Comparison of ENCODE assay signal across 14 mouse cellular contexts in the genomic region with DNA sequence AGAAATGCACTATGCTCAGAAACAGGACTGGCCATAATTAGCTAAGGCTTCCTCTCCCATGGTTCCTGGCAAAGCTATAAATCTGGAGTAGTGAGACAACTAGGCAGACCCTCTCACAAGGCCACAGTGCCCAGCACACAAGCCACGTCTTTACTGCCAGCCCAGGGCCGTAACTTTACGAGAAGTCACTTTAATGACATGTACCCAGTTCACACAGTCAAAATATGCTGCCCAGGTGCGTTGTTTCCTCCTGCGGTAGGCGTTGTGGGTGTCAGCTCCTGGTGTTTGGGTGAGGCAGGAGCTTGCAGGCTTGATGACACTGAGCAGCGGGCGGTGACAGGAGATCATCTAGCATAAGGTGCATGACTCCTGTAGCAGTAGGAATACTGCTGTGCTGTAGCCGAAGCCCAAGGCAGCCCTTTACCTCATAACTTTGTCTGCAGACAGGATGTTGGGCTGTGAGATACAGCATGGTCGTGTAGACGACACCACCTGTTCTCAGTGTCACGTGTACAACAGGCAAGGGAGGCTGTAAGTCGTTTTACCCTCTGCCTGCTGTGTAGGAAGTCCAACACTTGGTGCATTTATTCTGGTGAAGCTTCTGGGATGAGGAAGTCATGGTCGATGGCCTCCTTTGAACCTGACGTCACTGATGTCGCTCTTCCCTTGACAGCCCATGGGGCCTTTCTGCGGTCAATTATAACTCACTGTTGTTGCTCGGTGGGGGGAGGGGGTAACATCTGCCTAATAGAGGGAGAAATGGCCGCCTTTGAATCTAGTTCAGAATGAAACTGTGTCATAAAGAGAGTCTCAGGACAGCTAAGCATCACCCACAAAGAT. TPM values are rescaled to one million over a fixed set of nuclear protein-coding genes. Genes with fewer than 3 reads are reported as not detected.
DNase-seq lines count a peak whose midpoint lies in the region; ATAC-seq and TF ChIP-seq lines count a peak whose summit lies in the region.
"Had no signal": no experiment of that assay in that cellular context is flagged by ENCODE, and none has a peak within 500 bp of the region (broad histone marks: within the 10 kb centered on the region; RNA-seq: fewer than 3 reads in every experiment).

No protein-coding gene starts in this region.

- 83% methylated on average over 19 of the region's 19 CpGs for WGBS in liver, adult 2 months
- WGBS in spleen, adult 2 months = 14% methylated on average over 19 of the region's 19 CpGs
- 76% methylated on average over 19 of the region's 19 CpGs for WGBS in midbrain, embryonic 15.5 days

- H3K79me2 ChIP-seq in CH12.LX (replicated peaks; ENCODE audit: control insufficient read depth, extremely low read depth, insufficient read depth, poor library complexity, severe bottlenecking) = no peaks in the 10 kb centered on the region
- no peaks in the 10 kb centered on the region for H3K79me2 ChIP-seq in liver, adult 2 months (ENCODE audit: control insufficient read depth, insufficient read depth, low read length)

- TF ChIP-seq RAD21 in CH12.LX (IDR thresholded peaks at IDR 0.05; ENCODE audit: low read depth, low read length) = no peak

- H3K9me3 ChIP-seq in CH12.LX (replicated peaks; ENCODE audit: low read length) = no peaks in the 10 kb centered on the region
- H3K9me3 ChIP-seq in midbrain, embryonic 15.5 days = no peaks in the 10 kb centered on the region
- H3K9me3 ChIP-seq: hindbrain, embryonic 15.5 days; lung, embryonic 15.5 days; neural tube, embryonic 13.5 days had no signal

- H3K4me1 ChIP-seq in CH12.LX (ENCODE audit: control insufficient read depth in 1 of 2, insufficient read depth in 2 of 2) = peaks cover 24 to 61% of the 10 kb centered on the region in 2 experiments
- no peaks in the 10 kb centered on the region for H3K4me1 ChIP-seq in liver, adult 2 months (ENCODE audit: control insufficient read depth, insufficient read depth, low read length)
- peaks cover 17% of the 10 kb centered on the region for H3K4me1 ChIP-seq in spleen, adult 2 months (ENCODE audit: control insufficient read depth, insufficient read depth, insufficient read length)
- peaks cover 5% of the 10 kb centered on the region for H3K4me1 ChIP-seq in midbrain, embryonic 15.5 days
- H3K4me1 ChIP-seq: hindbrain, embryonic 15.5 days had no signal

- H3K9ac ChIP-seq in CH12.LX (ENCODE audit: insufficient read depth, low read depth) = no peak overlapping the region
- H3K9ac ChIP-seq in liver, adult 2 months (ENCODE audit: low read depth, low read length) = no peak overlapping the region
- H3K9ac ChIP-seq in midbrain, embryonic 15.5 days = no peak overlapping the region
- H3K9ac ChIP-seq: hindbrain, embryonic 15.5 days; lung, embryonic 15.5 days; neural tube, embryonic 13.5 days had no signal

- ATAC-seq in midbrain, embryonic 15.5 days (replicated peaks) = no peak

- dilution Hi-C loops in CH12.LX (cut with MboI; ENCODE audit: extremely low pct_ligation_motif_present, extremely low pct_unique_long_range_greater_than_20kb, low sequenced_read_pairs) = no loop called here

- peak overlapping the region in 2 of 3 experiments; percentile 3 to 24 for H3K4me3 ChIP-seq in CH12.LX (replicated peaks in 1 of 3; ENCODE audit: low read depth in 2 of 3, low read length in 2 of 3, poor library complexity in 1 of 3)
- no peak overlapping the region for H3K4me3 ChIP-seq in liver, adult 2 months (ENCODE audit: insufficient read depth, low read depth, low read length)
- no peak overlapping the region for H3K4me3 ChIP-seq in spleen, adult 2 months (ENCODE audit: extremely low read depth, insufficient read depth, insufficient read length)
- H3K4me3 ChIP-seq in midbrain, embryonic 15.5 days = no peak overlapping the region
- H3K4me3 ChIP-seq: hindbrain, embryonic 15.5 days; lung, embryonic 15.5 days; neural tube, embryonic 13.5 days had no signal

- peak; percentile 89 for TF ChIP-seq EP300 in CH12.LX (IDR thresholded peaks at IDR 0.05; ENCODE audit: low read length)

- H3K27ac ChIP-seq in CH12.LX (ENCODE audit: insufficient read depth, low read depth) = peak overlapping the region; percentile 18
- H3K27ac ChIP-seq in liver, adult 2 months (replicated peaks; ENCODE audit: insufficient read depth, low read depth, low read length) = no peak overlapping the region
- peak overlapping the region; percentile 65 for H3K27ac ChIP-seq in spleen, adult 2 months (ENCODE audit: insufficient read depth, low read length)
- H3K27ac ChIP-seq in midbrain, embryonic 15.5 days = no peak overlapping the region
- H3K27ac ChIP-seq: hindbrain, embryonic 15.5 days; neural tube, embryonic 13.5 days had no signal

- no peak overlapping the region for H3K4me2 ChIP-seq in CH12.LX (ENCODE audit: insufficient read depth, low read depth, poor library complexity, severe bottlenecking)
- H3K4me2 ChIP-seq in midbrain, embryonic 15.5 days = no peak overlapping the region
- H3K4me2 ChIP-seq: hindbrain, embryonic 15.5 days; lung, embryonic 15.5 days; neural tube, embryonic 13.5 days had no signal

- in situ Hi-C loops in CH12.LX (cut with MboI; ENCODE audit: low pct_ligation_motif_present, low pct_unique_long_range_greater_than_20kb, low sequenced_read_pairs) = no loop called here

- H3K36me3 ChIP-seq in CH12.LX (replicated peaks in 1 of 2; ENCODE audit: control insufficient read depth in 1 of 2, insufficient read depth in 1 of 2, low read length in 1 of 2) = no peaks in the 10 kb centered on the region
- H3K36me3 ChIP-seq in liver, adult 2 months (ENCODE audit: control insufficient read depth, insufficient read depth, low read length) = no peaks in the 10 kb centered on the region
- no peaks in the 10 kb centered on the region for H3K36me3 ChIP-seq in spleen, adult 2 months (ENCODE audit: control insufficient read depth, insufficient read depth, low read length)
- no peaks in the 10 kb centered on the region for H3K36me3 ChIP-seq in midbrain, embryonic 15.5 days (replicated peaks)
- H3K36me3 ChIP-seq: hindbrain, embryonic 15.5 days; lung, embryonic 15.5 days; neural tube, embryonic 13.5 days had no signal

- H3K27me3 ChIP-seq in CH12.LX (replicated peaks) = no peaks in the 10 kb centered on the region
- no peaks in the 10 kb centered on the region for H3K27me3 ChIP-seq in liver, adult 2 months (ENCODE audit: control insufficient read depth, insufficient read depth, low read length)
- H3K27me3 ChIP-seq in spleen, adult 2 months (ENCODE audit: control insufficient read depth, insufficient read depth, low read length) = no peaks in the 10 kb centered on the region
- H3K27me3 ChIP-seq in midbrain, embryonic 15.5 days (replicated peaks) = no peaks in the 10 kb centered on the region
- H3K27me3 ChIP-seq: hindbrain, embryonic 15.5 days; lung, embryonic 15.5 days; neural tube, embryonic 13.5 days had no signal

- TF ChIP-seq CTCF in CH12.LX (conservative IDR thresholded peaks at IDR 0.05 in 1 of 2, IDR thresholded peaks at IDR 0.05 in 1 of 2; ENCODE audit: low read depth in 2 of 2, low read length in 2 of 2) = no peak
- no peak for TF ChIP-seq CTCF in liver, adult 2 months (IDR thresholded peaks at IDR 0.05; ENCODE audit: low read depth, low read length)
- TF ChIP-seq CTCF in spleen, adult 2 months (IDR thresholded peaks at IDR 0.05; ENCODE audit: extremely low read depth, insufficient read depth, insufficient read length, insufficient replicate concordance) = no peak

- DNase-seq in A20 (ENCODE audit: low read depth, low spot score) (peak; percentile 74), CH12.LX (ENCODE audit: extremely low read depth) (peak; percentile 98)
- DNase-seq in liver, adult 2 months (ENCODE audit: extremely low read depth, low read depth, low spot score) = peak; percentile 19
- peak; percentile 22 to 70 for DNase-seq in spleen, adult 2 months (ENCODE audit: low read depth in 1 of 2, low spot score in 2 of 2)
- no peak for DNase-seq in embryo, embryonic 10.5 days (ENCODE audit: low spot score)
- no peak for DNase-seq in layer of hippocampus, postnatal 14 days (ENCODE audit: low spot score in 2 of 2)
- DNase-seq in gastrocnemius, postnatal 4 days (ENCODE audit: low spot score in 2 of 2) = no peak
- DNase-seq: cerebellum, postnatal 14 days; gastrocnemius, postnatal 14 days; layer of hippocampus, adult 9-11 months had no signal

- TF ChIP-seq POLR2A in CH12.LX (IDR thresholded peaks at IDR 0.05; ENCODE audit: low read depth, low read length) = peak; percentile 34; the same call in 1 of the 2 replicates
- no peak for TF ChIP-seq POLR2A in liver, adult 2 months (IDR thresholded peaks at IDR 0.05; ENCODE audit: extremely low read depth, insufficient read depth, low read length)
- no peak for TF ChIP-seq POLR2A in spleen, adult 2 months (IDR thresholded peaks at IDR 0.05; ENCODE audit: low read depth, low read length)

TF ChIP-seq in CH12.LX, 34 proteins besides CTCF, POLR2A, EP300 and RAD21 (continues in another document):
- TF ChIP-seq USF1 (IDR thresholded peaks at IDR 0.05; ENCODE audit: low read depth, low read length) (peak; percentile 49), USF2 (conservative IDR thresholded peaks at IDR 0.05; ENCODE audit: low read depth, low read length) (peak; percentile 31; the same call in 1 of the 2 replicates), HCFC1 (IDR thresholded peaks at IDR 0.05; ENCODE audit: low read depth, low read length) (no peak; the same call in 1 of the 2 replicates), POLR2AphosphoS2 (IDR thresholded peaks at IDR 0.05; ENCODE audit: low read depth, low read length) (no peak), CHD1 (IDR thresholded peaks at IDR 0.05; ENCODE audit: low read depth, low read length) (no peak), MXI1 (IDR thresholded peaks at IDR 0.05; ENCODE audit: low read depth, low read length) (no peak), MAX (IDR thresholded peaks at IDR 0.05; ENCODE audit: low read length) (peak; percentile 88), MEF2A (IDR thresholded peaks at IDR 0.05; ENCODE audit: borderline replicate concordance, low read depth, low read length) (peak; percentile 88), TCF12 (IDR thresholded peaks at IDR 0.05; ENCODE audit: low read depth, low read length) (0 out of 2 replicates have a peak, but pooled peaks have one; percentile 56), NRF1 (IDR thresholded peaks at IDR 0.05; ENCODE audit: low read depth, low read length) (0 out of 2 replicates have a peak, but pooled peaks have one; percentile 27), MYC (IDR thresholded peaks at IDR 0.05; ENCODE audit: low read depth, low read length) (0 out of 2 replicates have a peak, but pooled peaks have one; percentile 42), ETS1 (conservative IDR thresholded peaks at IDR 0.05; ENCODE audit: low read depth, low read length) (peak; percentile 91)

RNA-seq across cellular contexts. Expression of a gene that starts 22.5 kb away (rescaled TPM):
- total RNA-seq in CH12.LX (2012; rRNA removed) (85.5 and 108 TPM in 2 replicates), CH12.LX (2014; rRNA removed) (177 and 190 TPM in 2 replicates)
- 121 and 185 TPM in 2 replicates for polyA plus RNA-seq in CH12.LX (2012; ENCODE audit: insufficient read length, low read depth)
- total RNA-seq in liver, adult 2 months (2014; rRNA removed) = 35.2 and 37.3 TPM in 2 replicates
- 17.5 and 21.2 TPM in 2 replicates for polyA plus RNA-seq in liver, adult 2 months (2012; rRNA removed)
- polyA plus RNA-seq in spleen, adult 2 months (2012; rRNA removed) = 20.2 and 21.0 TPM in 2 replicates
- total RNA-seq in layer of hippocampus, postnatal 14 days (2021) = 100 to 1,000 TPM; 128 to 136 TPM
- polyA plus RNA-seq in midbrain, embryonic 15.5 days (2015; fragmentation: Nextera tagmentation; extraction: Ambion mirVana) = 127 and 130 TPM in 2 replicates
- total RNA-seq in gastrocnemius, postnatal 4 days (2021) = 10 to 100 TPM; 57.7 to 64.9 TPM

Comparison
In these comparisons a context has a peak if more than half of its experiments do, and no peak if none do; other contexts are left out.
1. DNase-seq: peak in A20 (single experiment), CH12.LX (single experiment), liver, adult 2 months (single experiment) and spleen, adult 2 months (2 of 2); none in embryo, embryonic 10.5 days (single experiment), layer of hippocampus, postnatal 14 days (0 of 2) and gastrocnemius, postnatal 4 days (0 of 2).
2. H3K27ac ChIP-seq: peak in CH12.LX (single experiment) and spleen, adult 2 months (single experiment); none in liver, adult 2 months (single experiment) and midbrain, embryonic 15.5 days (single experiment).
3. H3K4me3 ChIP-seq: peak in CH12.LX (2 of 3); none in liver, adult 2 months (single experiment), spleen, adult 2 months (single experiment) and midbrain, embryonic 15.5 days (single experiment).